Mouse (Mus musculus): ENCODE measurements around the gene Ube2t.

- TF ChIP-seq ZC3H11A (IDR thresholded peaks at IDR 0.05; ENCODE audit: borderline replicate concordance, low read depth, low read length), result no peak
- TF ChIP-seq ZNF384 (IDR thresholded peaks at IDR 0.05; ENCODE audit: low read depth, low read length), result no peak
- no peak for TF ChIP-seq MAFK (IDR thresholded peaks at IDR 0.05; ENCODE audit: insufficient read depth, low read depth, low read length)
- no peak for TF ChIP-seq HCFC1 (IDR thresholded peaks at IDR 0.05; ENCODE audit: borderline replicate concordance, insufficient read depth, low read length)
Observed at GRCm38 (mm10) chr1:134997568-134997967, 35.2 kb downstream of the Ube2t start.

Measured in ES-E14 (cell line).